Mouse (Mus musculus) gastrocnemius, postnatal 10 days (tissue): Measurements from ENCODE around the gene Npat. TPM values are rescaled to one million over a fixed set of nuclear protein-coding genes. Genes with fewer than 3 reads are reported as not detected.

ENCODE experiments used
- DNase-seq: peaks from one replicate; pipeline ENCODE4 v3.0.0; 2021; ENCODE audit warnings: mixed read lengths
- total RNA-seq, 2 experiments: library from RNA; stranded (reverse); gene quantifications; 2 replicates each; pipeline ENCODE4 v1.2.3; 2021

The Npat gene
- total RNA-seq, 2 experiments from 2014 or later = 6.4 to 8.0 TPM

DNA sequence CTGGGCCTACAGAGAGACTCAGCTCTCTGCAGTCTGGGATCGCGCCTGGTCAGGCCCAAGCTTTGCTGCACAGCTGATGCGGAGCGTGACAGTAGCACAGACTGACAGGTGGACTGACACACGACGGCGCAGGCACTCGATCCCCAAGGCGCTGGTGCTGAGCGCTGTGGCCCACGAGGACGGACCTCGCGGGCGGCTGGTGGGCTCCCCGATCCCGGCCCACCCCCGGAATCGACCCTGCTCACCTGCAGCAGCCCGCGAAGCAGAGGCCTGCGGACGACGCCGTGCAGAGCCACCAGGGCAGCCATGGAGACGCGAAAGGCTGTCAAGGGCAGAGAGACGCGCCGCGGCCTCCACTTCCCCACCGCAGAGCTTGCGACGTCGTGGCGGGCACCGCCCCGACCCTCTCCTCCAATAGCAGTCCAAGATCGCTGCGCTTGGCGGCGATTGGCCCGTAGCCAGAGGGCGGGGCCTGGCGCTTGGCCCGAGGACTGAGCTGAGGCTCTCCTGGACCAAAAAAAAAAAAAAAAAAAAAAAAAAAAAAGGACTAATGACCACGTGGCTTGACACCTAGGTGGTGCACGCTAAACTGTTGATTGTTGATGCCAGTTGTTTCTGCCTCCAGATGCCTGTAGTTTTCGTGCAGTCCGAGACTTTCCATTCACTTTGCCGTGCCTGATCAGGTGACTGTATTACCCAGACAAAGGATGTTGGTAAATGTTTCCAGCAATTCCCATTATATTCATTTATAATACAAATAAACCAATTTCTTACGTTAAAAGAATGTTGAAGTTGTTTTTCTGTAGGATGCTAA, 73.3 kb downstream of the Npat start, which contains the start of gene Acat1:
Acat1 (minus strand) TSS at position 415 of the 814 bp plus-strand sequence.
- peak; percentile 99 for DNase-seq

DNA sequence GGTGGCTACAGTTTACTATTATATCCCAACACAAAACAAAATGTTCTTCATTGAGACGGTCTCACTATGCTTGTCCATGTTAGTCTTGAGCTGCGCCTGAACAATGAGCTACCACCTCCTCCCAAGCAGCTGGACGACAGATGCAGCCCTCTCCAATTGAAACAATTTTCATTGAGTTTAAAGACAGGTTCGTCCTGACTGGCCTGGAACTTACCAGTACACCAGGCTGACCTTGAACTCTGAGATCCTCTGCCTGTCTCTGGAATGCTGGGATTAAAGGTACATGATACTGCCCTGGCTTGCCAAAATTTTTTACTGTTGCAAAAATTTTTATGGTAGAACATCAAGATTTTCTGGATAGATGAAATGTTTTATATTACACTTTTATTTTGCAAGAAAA, 77.4 kb downstream of the Npat start:
- no peak for DNase-seq

DNA sequence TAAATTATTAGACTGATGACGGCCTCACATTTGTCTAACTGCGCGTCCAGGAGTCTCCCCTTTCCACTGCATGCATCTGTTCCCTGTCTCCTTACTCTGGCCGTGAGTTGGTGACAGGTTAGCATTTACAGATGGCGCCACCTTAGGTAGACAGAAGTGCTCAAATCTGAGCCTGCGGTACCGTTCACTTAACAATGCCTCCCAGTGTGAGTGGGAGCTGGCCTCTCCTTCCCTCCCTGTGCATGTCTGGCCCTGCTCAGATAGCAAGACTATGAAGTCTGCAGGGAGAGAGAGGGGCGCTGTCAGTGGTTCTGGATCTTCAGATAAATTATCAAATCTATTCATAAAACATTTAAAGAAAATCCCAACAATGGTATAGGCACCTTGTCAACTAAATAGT, 78.4 kb downstream of the Npat start:
- no peak for DNase-seq

Other genes with a start within 250 kb of the Npat start
- gene Exph5, start 235.4 kb upstream of the Npat start, total RNA-seq = under 1 TPM; 0.85 to 0.95 TPM
- gene Kdelc2, start 153.0 kb upstream of the Npat start, total RNA-seq = 10 to 100 TPM; 12.4 to 16.8 TPM
- under 1 TPM in 1 of 2 experiments, not detected in 1; 0.61 TPM for gene 4930550C14Rik, start 134.7 kb upstream of the Npat start, total RNA-seq
- gene Atm, start 307 bp upstream of the Npat start, total RNA-seq = 1 to 10 TPM; 8.9 to 9.3 TPM
- gene Acat1, start 73.3 kb downstream of the Npat start, total RNA-seq = 10 to 100 TPM; 96.4 to 98.2 TPM
- 10 to 100 TPM; 51.6 to 54.7 TPM for gene Cul5, start 133.0 kb downstream of the Npat start, total RNA-seq
- gene Rab39, start 169.2 kb downstream of the Npat start, total RNA-seq = under 1 TPM in 1 of 2 experiments, not detected in 1; 0.14 TPM
- gene Slc35f2, start 234.5 kb downstream of the Npat start, total RNA-seq = under 1 TPM in 1 of 2 experiments, not detected in 1; 0.20 TPM